Mouse (Mus musculus): ENCODE data around the gene Togaram1. TPM values are rescaled to one million over a fixed set of nuclear protein-coding genes. Genes with fewer than 3 reads are reported as not detected.

Gene Togaram1
- total RNA-seq, 2 experiments from 2014 or later, result 8.8 to 10.5 TPM

- intact Hi-C loops (cut with DNase I), result no loop called here
- no peak for DNase-seq
Observed at GRCm38 (mm10) chr12:65036892-65037545, 71.4 kb downstream of the Togaram1 start.

- DNase-seq, result no peak
Observed at GRCm38 (mm10) chr12:65037546-65037937, 71.9 kb downstream of the Togaram1 start.

GRCm38 (mm10) chr12:65048799-65049198 lies 83.2 kb downstream of the Togaram1 start:
- DNase-seq, result no peak
- intact Hi-C loops (cut with DNase I), result no loop called here

More at GRCm38 (mm10) chr12:65037546-65037937, 71.9 kb downstream of the Togaram1 start:
- intact Hi-C loops (cut with DNase I), result no loop called here

GRCm38 (mm10) chr12:65058203-65058602 lies 92.6 kb downstream of the Togaram1 start:
- DNase-seq, result no peak
- intact Hi-C loops (cut with DNase I), result no loop called here

- no peak for DNase-seq
- intact Hi-C loops (cut with DNase I), result no loop called here
Observed at GRCm38 (mm10) chr12:65061082-65061481, 95.5 kb downstream of the Togaram1 start.

- intact Hi-C loops (cut with DNase I), result no loop called here
- DNase-seq, result no peak
Observed at GRCm38 (mm10) chr12:65065241-65065640, 99.6 kb downstream of the Togaram1 start.

GRCm38 (mm10) chr12:65066234-65066633 lies 100.6 kb downstream of the Togaram1 start:
- DNase-seq, result no peak
- intact Hi-C loops (cut with DNase I), result no loop called here

- no peak for DNase-seq
- intact Hi-C loops (cut with DNase I), result no loop called here
Observed at GRCm38 (mm10) chr12:65068409-65068808, 102.8 kb downstream of the Togaram1 start.

Other genes starting within 250 kb of the Togaram1 start
- gene Gm527, start 47.9 kb upstream of the Togaram1 start, total RNA-seq (2021), result 1 to 10 TPM; 3.6 to 4.0 TPM
- 1 to 10 TPM; 8.0 to 9.4 TPM for gene Klhl28, start 270 bp upstream of the Togaram1 start, total RNA-seq (2021)
- gene Prpf39, start 70.5 kb downstream of the Togaram1 start, total RNA-seq (2021), result 10 to 100 TPM; 11.5 to 14.0 TPM
- 100 to 1,000 TPM; 167 to 194 TPM for gene Fkbp3, start 108.2 kb downstream of the Togaram1 start, total RNA-seq (2021)
- 1 to 10 TPM in 1 of 2 experiments, under 1 TPM in 1; 0.99 to 3.0 TPM for gene Fancm, start 109.8 kb downstream of the Togaram1 start, total RNA-seq (2021)
- gene Mis18bp1, start 206.8 kb downstream of the Togaram1 start, total RNA-seq (2021), result under 1 TPM; 0.46 to 0.49 TPM